12 mouse cellular contexts compared by ENCODE assay signal in genomic region chr5:137775587-137776290, GRCm38 (mm10). TPM values are rescaled to one million over a fixed set of nuclear protein-coding genes. Genes with fewer than 3 reads are reported as not detected.
A peak's percentile ranks its signal among the peaks of the same experiment; 100 is the strongest.
DNase-seq lines count a peak whose midpoint lies in the region; ATAC-seq lines count a peak whose summit lies in the region.
"Had no signal": no experiment of that assay in that cellular context is flagged by ENCODE, and none has a peak within 500 bp of the region (broad histone marks: within the 10 kb centered on the region; RNA-seq: fewer than 3 reads in every experiment).

No protein-coding gene starts in this region.

- 92% methylated on average over 2 of the region's 2 CpGs for WGBS in hindbrain, embryonic 13.5 days
- WGBS in hindbrain, embryonic 12.5 days = 89% methylated on average over 2 of the region's 2 CpGs
- WGBS in lung, embryonic 16.5 days = 87% methylated on average over 2 of the region's 2 CpGs
- 83% methylated on average over 2 of the region's 2 CpGs for WGBS in liver, embryonic 15.5 days (ENCODE audit: insufficient replicate concordance)

- no peaks in the 10 kb centered on the region for H3K9me3 ChIP-seq in hindbrain, embryonic 13.5 days
- H3K9me3 ChIP-seq in hindbrain, embryonic 12.5 days (replicated peaks) = no peaks in the 10 kb centered on the region
- no peaks in the 10 kb centered on the region for H3K9me3 ChIP-seq in lung, embryonic 16.5 days (ENCODE audit: control insufficient read depth, low read length)
- H3K9me3 ChIP-seq in liver, embryonic 15.5 days (replicated peaks) = no peaks in the 10 kb centered on the region

- DNase-seq in adrenal gland, adult (ENCODE audit: inconsistent age in 2 of 2, low spot score in 1 of 2) = peak; percentile 5 to 17
- DNase-seq in adrenal gland, postnatal 25 days = no peak
- DNase-seq in lung, postnatal 10 days = no peak
- DNase-seq in Muller cell, postnatal 12 days (ENCODE audit: inconsistent ontology term) = no peak
- DNase-seq: retina, postnatal 1 day; spleen, adult 18-20 months had no signal

- 0 out of 2 replicates have a peak overlapping the region, but pooled peaks have one; percentile 24 for H3K9ac ChIP-seq in hindbrain, embryonic 13.5 days
- no peak overlapping the region; the same call in 1 of the 2 replicates for H3K9ac ChIP-seq in hindbrain, embryonic 12.5 days
- H3K9ac ChIP-seq in lung, embryonic 16.5 days (ENCODE audit: low read length) = no peak overlapping the region
- no peak overlapping the region for H3K9ac ChIP-seq in liver, embryonic 15.5 days

- ATAC-seq in hindbrain, embryonic 13.5 days (ENCODE audit: low FRiP score) = no peak
- ATAC-seq in hindbrain, embryonic 12.5 days (ENCODE audit: low FRiP score) = no peak
- no peak for ATAC-seq in lung, embryonic 16.5 days (ENCODE audit: low read depth)
- ATAC-seq in liver, embryonic 15.5 days (ENCODE audit: insufficient read depth) = no peak

- no peak overlapping the region for H3K4me2 ChIP-seq in hindbrain, embryonic 13.5 days
- no peak overlapping the region for H3K4me2 ChIP-seq in hindbrain, embryonic 12.5 days (replicated peaks)
- H3K4me2 ChIP-seq in lung, embryonic 16.5 days (ENCODE audit: low read depth, low read length) = no peak overlapping the region
- H3K4me2 ChIP-seq in liver, embryonic 15.5 days = no peak overlapping the region

- peaks cover 23% of the 10 kb centered on the region for H3K4me1 ChIP-seq in hindbrain, embryonic 13.5 days (replicated peaks)
- H3K4me1 ChIP-seq in hindbrain, embryonic 12.5 days = peaks cover 14% of the 10 kb centered on the region
- peaks cover 18% of the 10 kb centered on the region for H3K4me1 ChIP-seq in lung, embryonic 16.5 days (replicated peaks; ENCODE audit: control insufficient read depth, insufficient read depth, low read length)
- H3K4me1 ChIP-seq in liver, embryonic 15.5 days (replicated peaks) = peaks cover 55% of the 10 kb centered on the region

- no peak overlapping the region for H3K27ac ChIP-seq in hindbrain, embryonic 13.5 days
- no peak overlapping the region for H3K27ac ChIP-seq in hindbrain, embryonic 12.5 days
- H3K27ac ChIP-seq in lung, embryonic 16.5 days (ENCODE audit: low read length) = peak overlapping the region; percentile 19; the same call in 1 of the 2 replicates
- H3K27ac ChIP-seq in liver, embryonic 15.5 days (replicated peaks) = peak overlapping the region; percentile 60

- peaks cover 6% of the 10 kb centered on the region for H3K36me3 ChIP-seq in hindbrain, embryonic 13.5 days
- peaks cover 8% of the 10 kb centered on the region for H3K36me3 ChIP-seq in hindbrain, embryonic 12.5 days
- peaks cover 4% of the 10 kb centered on the region; the same call in 1 of the 2 replicates for H3K36me3 ChIP-seq in lung, embryonic 16.5 days (ENCODE audit: control insufficient read depth, insufficient read depth, low read length)
- peaks cover 9% of the 10 kb centered on the region for H3K36me3 ChIP-seq in liver, embryonic 15.5 days (replicated peaks)

- H3K4me3 ChIP-seq in hindbrain, embryonic 13.5 days = no peak overlapping the region
- H3K4me3 ChIP-seq in hindbrain, embryonic 12.5 days = no peak overlapping the region
- no peak overlapping the region for H3K4me3 ChIP-seq in lung, embryonic 16.5 days (ENCODE audit: low read length)
- no peak overlapping the region for H3K4me3 ChIP-seq in liver, embryonic 15.5 days (replicated peaks)
- H3K4me3 ChIP-seq: erythroblast, embryonic 14.5 days had no signal

- H3K27me3 ChIP-seq in hindbrain, embryonic 13.5 days = no peaks in the 10 kb centered on the region
- H3K27me3 ChIP-seq in hindbrain, embryonic 12.5 days = no peaks in the 10 kb centered on the region
- H3K27me3 ChIP-seq in lung, embryonic 16.5 days (ENCODE audit: control insufficient read depth, insufficient read depth, low read depth, low read length) = no peaks in the 10 kb centered on the region
- H3K27me3 ChIP-seq in liver, embryonic 15.5 days = no peaks in the 10 kb centered on the region

RNA-seq across cellular contexts. Expression of gene Ppp1r35, which starts 2.9 kb away (rescaled TPM):
- total RNA-seq in adrenal gland, postnatal 25 days (2021) = 30.9 and 34.0 TPM in 2 replicates
- polyA plus RNA-seq in hindbrain, embryonic 13.5 days (2015; fragmentation: Nextera tagmentation; extraction: Ambion mirVana) = 40.6 and 44.1 TPM in 2 replicates
- polyA plus RNA-seq in hindbrain, embryonic 12.5 days (2016; fragmentation: Nextera tagmentation; extraction: Ambion mirVana) = 55.1 and 59.7 TPM in 2 replicates
- 25.9 and 30.5 TPM in 2 replicates for polyA plus RNA-seq in lung, embryonic 16.5 days (2015; fragmentation: Nextera tagmentation; extraction: Ambion mirVana)
- polyA plus RNA-seq in liver, embryonic 15.5 days (2015; fragmentation: Nextera tagmentation; extraction: Ambion mirVana) = 21.0 and 21.3 TPM in 2 replicates

RNA-seq across cellular contexts. Expression of gene Mepce, which starts 11.7 kb away (rescaled TPM):
- 58.3 and 66.5 TPM in 2 replicates for total RNA-seq in adrenal gland, postnatal 25 days (2021)
- 10.7 and 11.1 TPM in 2 replicates for polyA plus RNA-seq in hindbrain, embryonic 13.5 days (2015; fragmentation: Nextera tagmentation; extraction: Ambion mirVana)
- 11.0 and 14.8 TPM in 2 replicates for polyA plus RNA-seq in hindbrain, embryonic 12.5 days (2016; fragmentation: Nextera tagmentation; extraction: Ambion mirVana)
- 10.0 and 10.5 TPM in 2 replicates for polyA plus RNA-seq in lung, embryonic 16.5 days (2015; fragmentation: Nextera tagmentation; extraction: Ambion mirVana)
- 4.0 and 5.0 TPM in 2 replicates for polyA plus RNA-seq in liver, embryonic 15.5 days (2015; fragmentation: Nextera tagmentation; extraction: Ambion mirVana)

RNA-seq across cellular contexts. Expression of gene Zcwpw1, which starts 11.9 kb away (rescaled TPM):
- 3.6 and 5.2 TPM in 2 replicates for total RNA-seq in adrenal gland, postnatal 25 days (2021)
- polyA plus RNA-seq in hindbrain, embryonic 13.5 days (2015; fragmentation: Nextera tagmentation; extraction: Ambion mirVana) = 10.6 and 12.3 TPM in 2 replicates
- polyA plus RNA-seq in hindbrain, embryonic 12.5 days (2016; fragmentation: Nextera tagmentation; extraction: Ambion mirVana) = 19.5 and 20.1 TPM in 2 replicates
- polyA plus RNA-seq in lung, embryonic 16.5 days (2015; fragmentation: Nextera tagmentation; extraction: Ambion mirVana) = 24.3 and 26.8 TPM in 2 replicates
- 3.2 and 3.3 TPM in 2 replicates for polyA plus RNA-seq in liver, embryonic 15.5 days (2015; fragmentation: Nextera tagmentation; extraction: Ambion mirVana)

RNA-seq across cellular contexts. Expression of gene Tsc22d4, which starts 30.2 kb away (rescaled TPM):
- 86.0 and 104 TPM in 2 replicates for total RNA-seq in adrenal gland, postnatal 25 days (2021)
- 61.1 and 62.5 TPM in 2 replicates for polyA plus RNA-seq in hindbrain, embryonic 13.5 days (2015; fragmentation: Nextera tagmentation; extraction: Ambion mirVana)
- polyA plus RNA-seq in hindbrain, embryonic 12.5 days (2016; fragmentation: Nextera tagmentation; extraction: Ambion mirVana) = 81.8 and 82.9 TPM in 2 replicates
- polyA plus RNA-seq in lung, embryonic 16.5 days (2015; fragmentation: Nextera tagmentation; extraction: Ambion mirVana) = 140 and 146 TPM in 2 replicates
- 68.8 and 75.1 TPM in 2 replicates for polyA plus RNA-seq in liver, embryonic 15.5 days (2015; fragmentation: Nextera tagmentation; extraction: Ambion mirVana)

RNA-seq across cellular contexts. Expression of gene Nyap1, which starts 34.3 kb away (rescaled TPM):
- total RNA-seq in adrenal gland, postnatal 25 days (2021) = 3.0 and 5.6 TPM in 2 replicates
- polyA plus RNA-seq in hindbrain, embryonic 13.5 days (2015; fragmentation: Nextera tagmentation; extraction: Ambion mirVana) = 32.9 and 34.1 TPM in 2 replicates
- 20.9 and 22.2 TPM in 2 replicates for polyA plus RNA-seq in hindbrain, embryonic 12.5 days (2016; fragmentation: Nextera tagmentation; extraction: Ambion mirVana)
- polyA plus RNA-seq in lung, embryonic 16.5 days (2015; fragmentation: Nextera tagmentation; extraction: Ambion mirVana) = 1.6 and 1.9 TPM in 2 replicates
- polyA plus RNA-seq in liver, embryonic 15.5 days (2015; fragmentation: Nextera tagmentation; extraction: Ambion mirVana) = 0.21 and 0.39 TPM in 2 replicates
- total RNA-seq: granulocyte monocyte progenitor cell, adult 5-6 weeks had no signal

Comparison
In these comparisons a context has a peak if more than half of its experiments do, and no peak if none do; other contexts are left out.
1. DNase-seq: peak in adrenal gland, adult (2 of 2); none in adrenal gland, postnatal 25 days (single experiment), lung, postnatal 10 days (single experiment) and Muller cell, postnatal 12 days (single experiment).
2. H3K27ac ChIP-seq: peak in lung, embryonic 16.5 days (single experiment) and liver, embryonic 15.5 days (single experiment); none in hindbrain, embryonic 13.5 days (single experiment) and hindbrain, embryonic 12.5 days (single experiment).